Mouse (Mus musculus) CD4-positive, CD25-positive, alpha-beta regulatory T cell, adult 2 months (primary cell): ENCODE data around the gene Clec4n.
"Not testable (repeated sequence)": the region's sequence is repeated elsewhere in the genome, so short reads cannot be mapped to it uniquely, and the experiment has no call there.

ENCODE experiments used
- DNase-seq: peaks from one replicate; pipeline ENCODE4 v3.0.0-alpha.2; 2012; ENCODE audit warnings: low read depth, low spot score

Clec4n gene

GRCm38 (mm10) chr6:123292751-123293400, 63.2 kb downstream of the Clec4n start:
- no peak for DNase-seq

DNA sequence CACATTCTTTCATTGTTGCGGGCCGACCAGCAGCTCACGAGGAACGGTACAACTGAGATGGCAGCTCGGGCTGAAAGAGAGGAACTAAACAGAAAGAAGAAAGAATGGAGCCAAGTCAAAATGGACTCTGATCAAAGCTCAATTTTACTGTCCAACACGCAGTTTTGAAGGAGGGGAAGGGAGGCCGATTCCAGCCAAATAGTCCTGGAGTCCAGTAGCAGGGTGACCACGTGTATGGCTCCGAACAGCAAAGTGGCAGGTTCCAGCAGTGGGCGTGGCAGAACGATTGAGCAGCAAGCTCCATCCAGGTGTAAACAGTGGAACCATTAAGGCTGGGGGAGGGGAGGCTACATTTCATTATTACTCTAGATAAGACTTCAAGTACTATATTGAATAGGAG, 63.9 kb downstream of the Clec4n start:
- not testable (repeated sequence) for DNase-seq
